Mouse (Mus musculus): ENCODE measurements around the gene Cables2. TPM values are rescaled to one million over a fixed set of nuclear protein-coding genes. Genes with fewer than 3 reads are reported as not detected.

The Cables2 gene
- total RNA-seq, 2 experiments from 2014 or later, result 26.5 to 31.7 TPM

DNA sequence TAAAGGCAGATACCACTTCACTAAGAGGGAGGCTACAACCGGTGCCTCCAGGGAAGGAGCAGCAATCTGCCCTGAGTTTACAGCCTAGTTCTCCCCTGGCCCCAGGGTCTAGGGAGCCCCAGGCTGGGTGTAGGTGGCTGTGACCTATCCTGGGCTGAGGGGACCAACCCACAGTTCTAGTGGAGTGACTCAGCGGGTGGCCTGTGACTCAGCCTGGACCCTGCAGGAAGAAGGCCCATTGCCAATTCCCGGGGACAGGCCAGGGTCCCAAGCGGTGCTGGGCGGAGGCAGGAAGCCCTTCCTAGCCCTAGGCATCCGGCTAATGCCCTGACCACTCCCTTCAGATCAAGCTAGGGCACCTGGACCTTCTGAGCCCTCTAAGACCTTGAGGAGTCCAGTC lies 57.3 kb downstream of the Cables2 start:
- intact Hi-C loops (cut with DNase I), result no loop called here
- DNase-seq (ENCODE audit: low spot score in 2 of 2), result no peak

DNA sequence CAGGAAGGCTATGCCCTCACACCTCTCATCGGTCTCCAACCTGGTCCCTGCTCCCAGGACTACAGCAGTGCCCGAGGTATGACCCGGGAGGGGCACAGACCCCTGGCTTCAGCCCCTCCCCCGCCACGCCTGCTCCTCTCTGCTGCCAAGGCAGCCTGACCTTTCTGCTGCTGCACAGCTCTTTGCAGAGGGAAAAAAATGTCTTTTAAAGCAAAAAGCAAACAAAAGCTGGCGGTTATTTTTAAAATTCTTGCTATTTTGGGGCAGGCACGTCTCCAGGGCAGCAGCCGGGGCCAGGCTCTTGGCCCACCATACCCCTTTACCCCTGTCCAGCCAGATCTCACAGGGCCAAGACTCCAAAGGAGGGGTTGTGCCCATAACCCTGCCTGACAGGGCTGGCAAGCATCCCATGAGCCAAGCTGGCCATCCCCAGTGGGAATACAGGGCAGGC lies 58.3 kb downstream of the Cables2 start:
- no peak for DNase-seq (ENCODE audit: low spot score in 2 of 2)
- intact Hi-C loops (cut with DNase I), result no loop called here

DNA sequence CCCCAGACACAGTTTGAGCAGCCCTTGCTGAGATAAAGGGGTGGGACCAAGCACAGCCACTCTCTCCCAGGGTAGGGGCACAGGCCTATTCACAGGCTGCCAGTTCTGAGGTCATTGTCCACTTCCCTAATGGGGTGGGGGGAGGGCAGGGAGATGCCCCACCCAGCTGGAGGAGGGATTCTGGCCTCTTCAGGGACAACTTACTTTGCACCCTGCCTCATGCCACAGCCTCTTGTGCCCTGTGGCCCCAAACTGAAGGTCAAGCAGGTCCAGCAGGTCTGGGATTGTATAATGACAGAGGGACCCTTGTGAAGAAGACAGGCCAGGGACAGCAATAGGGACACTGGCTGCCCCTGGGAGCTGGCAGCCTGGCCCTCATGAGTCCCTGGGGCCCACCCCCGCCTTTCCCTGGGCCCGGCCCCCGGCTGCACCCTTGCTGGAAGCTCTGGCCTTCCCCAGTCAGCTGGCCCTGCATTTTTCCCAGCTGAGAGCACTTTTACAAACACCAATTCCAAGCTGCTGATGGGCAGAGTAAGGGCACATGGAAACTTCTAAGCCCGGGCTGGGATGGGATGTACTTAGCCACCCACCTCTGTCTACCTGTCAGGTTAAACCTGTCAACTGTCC lies 58.8 kb downstream of the Cables2 start:
- DNase-seq (ENCODE audit: low spot score in 2 of 2), result no peak
- intact Hi-C loops (cut with DNase I), result no loop called here

DNA sequence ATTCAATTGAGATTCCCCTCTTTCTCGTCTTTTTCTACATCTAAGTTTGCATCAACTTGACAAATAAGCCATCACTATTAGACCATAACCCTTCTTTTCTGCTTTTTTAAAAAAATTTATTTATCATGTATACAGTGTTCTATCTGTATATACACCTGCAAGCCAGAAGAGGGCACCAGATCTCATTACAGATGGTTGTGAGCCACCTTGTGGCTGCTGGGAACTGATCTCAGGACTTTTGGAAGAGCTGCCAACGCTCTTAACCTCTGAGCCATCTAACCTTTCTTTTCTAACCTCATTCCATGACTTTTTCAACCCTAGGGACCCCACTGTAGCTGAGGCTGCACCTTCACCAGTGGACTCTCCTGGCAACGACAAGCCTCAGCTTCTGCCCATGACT lies 61.0 kb downstream of the Cables2 start:
- DNase-seq (ENCODE audit: low spot score in 2 of 2), result no peak
- intact Hi-C loops (cut with DNase I), result no loop called here

DNA sequence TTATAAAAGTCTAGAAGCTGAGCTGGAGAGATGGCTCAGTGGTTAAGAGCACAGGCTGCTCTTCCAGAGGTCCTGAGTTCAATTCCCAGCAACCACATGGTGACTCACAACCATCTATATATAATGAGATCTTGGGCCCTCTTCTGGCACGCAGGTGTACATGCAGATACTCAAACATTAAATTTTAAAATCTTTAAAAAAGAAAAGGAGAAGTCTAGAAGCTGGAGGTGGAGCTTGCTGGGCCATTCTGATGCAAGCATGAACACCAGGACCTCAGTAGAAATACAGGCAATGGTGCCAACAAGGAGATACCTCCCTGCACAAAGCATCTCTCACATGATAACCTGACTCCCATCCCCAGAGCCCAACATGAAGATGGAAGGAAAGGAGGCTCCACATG lies 64.3 kb downstream of the Cables2 start:
- intact Hi-C loops (cut with DNase I), result no loop called here

More for the DNA sequence above, 64.3 kb downstream of the Cables2 start:
- no peak for DNase-seq (ENCODE audit: low spot score in 2 of 2)

Small RNAs within 50 kb of the gene (microRNA-seq; reads per million reads assigned to microRNA genes)
- gene Mir3091, result not detected

Other genes with a start within 250 kb of the Cables2 start
- gene Lsm14b, start 248.5 kb downstream of the Cables2 start, total RNA-seq (2021), result 100 to 1,000 TPM; 107 to 114 TPM
- gene Psma7, start 231.1 kb downstream of the Cables2 start, total RNA-seq (2021), result 100 to 1,000 TPM; 163 to 172 TPM
- 10 to 100 TPM; 36.1 to 39.1 TPM for gene Ss18l1, start 231.0 kb downstream of the Cables2 start, total RNA-seq (2021)
- 10 to 100 TPM; 12.6 to 19.1 TPM for gene Mtg2, start 202.9 kb downstream of the Cables2 start, total RNA-seq (2021)
- 10 to 100 TPM; 94.8 to 99.4 TPM for gene Hrh3, start 169.0 kb downstream of the Cables2 start, total RNA-seq (2021)
- gene Osbpl2, start 154.2 kb downstream of the Cables2 start, total RNA-seq (2021), result 10 to 100 TPM; 44.2 to 50.4 TPM
- gene Adrm1, start 102.0 kb downstream of the Cables2 start, total RNA-seq (2021), result 100 to 1,000 TPM in 1 of 2 experiments, 10 to 100 TPM in 1; 95.4 to 105 TPM
- 1 to 10 TPM; 6.3 to 7.2 TPM for gene Lama5, start 47.6 kb downstream of the Cables2 start, total RNA-seq (2021)
- 100 to 1,000 TPM; 622 to 695 TPM for gene Rps21, start 16.1 kb downstream of the Cables2 start, total RNA-seq (2021)
- not detected for gene Rbbp8nl, start 16.4 kb upstream of the Cables2 start, total RNA-seq (2021)
- not detected for gene Gata5, start 61.2 kb upstream of the Cables2 start, total RNA-seq (2021)
- gene Slco4a1, start 182.7 kb upstream of the Cables2 start, total RNA-seq (2021), result 1 to 10 TPM; 1.4 to 1.8 TPM
- 1 to 10 TPM; 6.9 to 7.4 TPM for gene Ntsr1, start 226.5 kb upstream of the Cables2 start, total RNA-seq (2021)

Data from left cerebral cortex, postnatal 36 days (tissue).